Mouse (Mus musculus): ENCODE measurements around the gene Ino80b. TPM values are rescaled to one million over a fixed set of nuclear protein-coding genes. Genes with fewer than 3 reads are reported as not detected.

The Ino80b gene
- polyA plus RNA-seq, 1 experiment from 2014 or later, result 6.3 TPM

- Histone ChIP-seq H3K4me1 (replicated peaks) (peaks cover 28% of the 10 kb centered on the region), H3K9me3 (replicated peaks) (no peaks in the 10 kb centered on the region), H3K27me3 (peaks cover 71% of the 10 kb centered on the region), H3K4me2 (peak within 1 kb of the TSS; percentile 78), H3K36me3 (no peaks in the 10 kb centered on the region), H3K27ac (no peak within 1 kb of the TSS), H3K4me3 (replicated peaks) (peak within 1 kb of the TSS; percentile 54), H3K9ac (peak within 1 kb of the TSS; percentile 34; the same call in 1 of the 2 replicates)
- DNase-seq, result peak; percentile 23
- ATAC-seq (ENCODE audit: low read depth), result peak; percentile 35
- WGBS (ENCODE audit: insufficient replicate concordance), result 3% methylated on average over 32 of the region's 32 CpGs
These were observed 31.0 kb upstream of the Ino80b start, which contains the start of the genes Wdr54 and 1700003E16Rik for GRCm38 (mm10) chr6:83156259-83156684. Wdr54 (minus strand) TSS chr6:83156397. 1700003E16Rik (plus strand) TSS chr6:83156404.

GRCm38 (mm10) chr6:83155552-83156238 lies 30.5 kb upstream of the Ino80b start:
- no peak for ATAC-seq (ENCODE audit: low read depth)
- 13% methylated on average over 23 of the region's 23 CpGs for WGBS (ENCODE audit: insufficient replicate concordance)

GRCm38 (mm10) chr6:83153485-83153884 lies 28.3 kb upstream of the Ino80b start:
- no peak overlapping the region for H3K4me3 ChIP-seq (replicated peaks)
- ATAC-seq (ENCODE audit: low read depth), result no peak
- no peaks in the 10 kb centered on the region for H3K9me3 ChIP-seq (replicated peaks)
- peaks cover 55% of the 10 kb centered on the region for H3K27me3 ChIP-seq
- no peak overlapping the region for H3K27ac ChIP-seq
- no peak overlapping the region for H3K4me2 ChIP-seq
- DNase-seq, result no peak
- 62% methylated on average over 5 of the region's 5 CpGs for WGBS (ENCODE audit: insufficient replicate concordance)
- no peak overlapping the region for H3K9ac ChIP-seq
- peaks cover 10% of the 10 kb centered on the region for H3K36me3 ChIP-seq
- H3K4me1 ChIP-seq (replicated peaks), result peaks cover 28% of the 10 kb centered on the region

More at GRCm38 (mm10) chr6:83155552-83156238, 30.5 kb upstream of the Ino80b start:
- H3K4me2 ChIP-seq, result peak overlapping the region; percentile 78
- DNase-seq, result no peak
- no peaks in the 10 kb centered on the region for H3K36me3 ChIP-seq
- peak overlapping the region; percentile 34; the same call in 1 of the 2 replicates for H3K9ac ChIP-seq
- H3K4me1 ChIP-seq (replicated peaks), result peaks cover 28% of the 10 kb centered on the region
- H3K9me3 ChIP-seq (replicated peaks), result no peaks in the 10 kb centered on the region
- peaks cover 65% of the 10 kb centered on the region for H3K27me3 ChIP-seq
- peak overlapping the region; percentile 54 for H3K4me3 ChIP-seq (replicated peaks)
- no peak overlapping the region for H3K27ac ChIP-seq

- no peak overlapping the region for H3K4me3 ChIP-seq (replicated peaks)
- no peak overlapping the region for H3K4me2 ChIP-seq
- ATAC-seq (ENCODE audit: low read depth), result no peak
- H3K36me3 ChIP-seq, result peaks cover 13% of the 10 kb centered on the region
- no peak for DNase-seq
- H3K9me3 ChIP-seq (replicated peaks), result no peaks in the 10 kb centered on the region
- H3K9ac ChIP-seq, result no peak overlapping the region
- peaks cover 28% of the 10 kb centered on the region for H3K4me1 ChIP-seq (replicated peaks)
- peaks cover 55% of the 10 kb centered on the region for H3K27me3 ChIP-seq
- no peak overlapping the region for H3K27ac ChIP-seq
- 74% methylated on average over 12 of the region's 12 CpGs for WGBS (ENCODE audit: insufficient replicate concordance)
These were observed 27.8 kb upstream of the Ino80b start for GRCm38 (mm10) chr6:83153038-83153437.

GRCm38 (mm10) chr6:83151721-83152120 lies 26.5 kb upstream of the Ino80b start:
- H3K27ac ChIP-seq, result no peak overlapping the region
- H3K9me3 ChIP-seq (replicated peaks), result no peaks in the 10 kb centered on the region
- no peak overlapping the region for H3K4me2 ChIP-seq
- ATAC-seq (ENCODE audit: low read depth) (no peak), DNase-seq (no peak)
- peaks cover 47% of the 10 kb centered on the region for H3K27me3 ChIP-seq
- H3K36me3 ChIP-seq, result peaks cover 15% of the 10 kb centered on the region
- 38% methylated on average over 8 of the region's 8 CpGs for WGBS (ENCODE audit: insufficient replicate concordance)
- H3K9ac ChIP-seq, result no peak overlapping the region
- H3K4me1 ChIP-seq (replicated peaks), result peaks cover 28% of the 10 kb centered on the region
- no peak overlapping the region for H3K4me3 ChIP-seq (replicated peaks)

GRCm38 (mm10) chr6:83147280-83147679 lies 22.0 kb upstream of the Ino80b start:
- no peak overlapping the region for H3K4me2 ChIP-seq
- no peak overlapping the region for H3K27ac ChIP-seq
- peaks cover 12% of the 10 kb centered on the region for H3K27me3 ChIP-seq
- H3K4me3 ChIP-seq (replicated peaks), result no peak overlapping the region
- WGBS (ENCODE audit: insufficient replicate concordance), result 58% methylated on average over 7 of the region's 7 CpGs
- peaks cover 12% of the 10 kb centered on the region for H3K4me1 ChIP-seq (replicated peaks)
- ATAC-seq (ENCODE audit: low read depth) (no peak), DNase-seq (no peak)
- H3K36me3 ChIP-seq, result peaks cover 15% of the 10 kb centered on the region
- H3K9ac ChIP-seq, result no peak overlapping the region
- H3K9me3 ChIP-seq (replicated peaks), result no peaks in the 10 kb centered on the region

- H3K4me2 ChIP-seq, result no peak overlapping the region
- H3K9ac ChIP-seq, result no peak overlapping the region; the same call in 1 of the 2 replicates
- peaks cover 15% of the 10 kb centered on the region for H3K36me3 ChIP-seq
- no peaks in the 10 kb centered on the region for H3K9me3 ChIP-seq (replicated peaks)
- H3K27me3 ChIP-seq, result peaks cover 21% of the 10 kb centered on the region
- no peak overlapping the region for H3K4me3 ChIP-seq (replicated peaks)
- DNase-seq, result no peak
- peaks cover 8% of the 10 kb centered on the region for H3K4me1 ChIP-seq (replicated peaks)
- no peak for ATAC-seq (ENCODE audit: low read depth)
- no peak overlapping the region; the same call in 1 of the 2 replicates for H3K27ac ChIP-seq
- 52% methylated on average over 9 of the region's 9 CpGs for WGBS (ENCODE audit: insufficient replicate concordance)
These were observed 20.6 kb upstream of the Ino80b start for GRCm38 (mm10) chr6:83145805-83146204.

- Histone ChIP-seq H3K4me3 (replicated peaks) (no peak overlapping the region), H3K27ac (no peak overlapping the region), H3K36me3 (peaks cover 15% of the 10 kb centered on the region), H3K9me3 (replicated peaks) (no peaks in the 10 kb centered on the region), H3K4me2 (no peak overlapping the region), H3K4me1 (replicated peaks) (peaks cover 8% of the 10 kb centered on the region), H3K27me3 (peaks cover 21% of the 10 kb centered on the region), H3K9ac (no peak overlapping the region)
- ATAC-seq (ENCODE audit: low read depth) (no peak), DNase-seq (no peak)
- WGBS (ENCODE audit: insufficient replicate concordance), result 44% methylated on average over 2 of the region's 2 CpGs
These were observed 20.0 kb upstream of the Ino80b start for GRCm38 (mm10) chr6:83145209-83145608.

- H3K4me2 ChIP-seq, result no peak overlapping the region
- ATAC-seq (ENCODE audit: low read depth), result no peak
- H3K9ac ChIP-seq, result no peak overlapping the region
- H3K27me3 ChIP-seq, result peaks cover 40% of the 10 kb centered on the region
- DNase-seq, result no peak
- no peak overlapping the region for H3K4me3 ChIP-seq (replicated peaks)
- no peak overlapping the region for H3K27ac ChIP-seq
- peaks cover 20% of the 10 kb centered on the region for H3K4me1 ChIP-seq (replicated peaks)
- H3K9me3 ChIP-seq (replicated peaks), result no peaks in the 10 kb centered on the region
- 0 out of 2 replicates have a peak, but pooled peaks cover under 1% of the 10 kb centered on the region for H3K36me3 ChIP-seq
- 60% methylated on average over 11 of the region's 11 CpGs for WGBS (ENCODE audit: insufficient replicate concordance)
These were observed 17.7 kb upstream of the Ino80b start for GRCm38 (mm10) chr6:83142886-83143285.

- Histone ChIP-seq H3K4me1 (replicated peaks) (peaks cover 26% of the 10 kb centered on the region), H3K27ac (no peak overlapping the region), H3K9ac (peak overlapping the region; percentile 5; the same call in 1 of the 2 replicates), H3K27me3 (peaks cover 46% of the 10 kb centered on the region), H3K9me3 (replicated peaks) (no peaks in the 10 kb centered on the region), H3K4me3 (replicated peaks) (peak overlapping the region; percentile 24; the same call in 1 of the 2 replicates), H3K36me3 (no peaks in the 10 kb centered on the region), H3K4me2 (peak overlapping the region; percentile 51)
- 7% methylated on average over 41 of the region's 41 CpGs for WGBS (ENCODE audit: insufficient replicate concordance)
- ATAC-seq (ENCODE audit: low read depth) (no peak), DNase-seq (no peak)
These were observed 17.0 kb upstream of the Ino80b start for GRCm38 (mm10) chr6:83142211-83142731.

- Histone ChIP-seq H3K4me3 (replicated peaks) (no peak overlapping the region), H3K9ac (no peak overlapping the region)
These were observed 16.4 kb upstream of the Ino80b start for GRCm38 (mm10) chr6:83141636-83142035.

More at GRCm38 (mm10) chr6:83141636-83142035, 16.4 kb upstream of the Ino80b start:
- no peak for ATAC-seq (ENCODE audit: low read depth)
- DNase-seq, result no peak
- peaks cover 53% of the 10 kb centered on the region for H3K27me3 ChIP-seq
- no peaks in the 10 kb centered on the region for H3K9me3 ChIP-seq (replicated peaks)
- peaks cover 33% of the 10 kb centered on the region for H3K4me1 ChIP-seq (replicated peaks)
- H3K36me3 ChIP-seq, result no peaks in the 10 kb centered on the region
- WGBS (ENCODE audit: insufficient replicate concordance), result 43% methylated on average over 4 of the region's 4 CpGs
- peak overlapping the region; percentile 51; the same call in 1 of the 2 replicates for H3K4me2 ChIP-seq
- no peak overlapping the region for H3K27ac ChIP-seq

Measured in liver, embryonic 13.5 days (tissue).